Mouse (Mus musculus) embryonic facial prominence, embryonic 11.5 days (tissue): ENCODE measurements around the gene Rnase2a. TPM values are rescaled to one million over a fixed set of nuclear protein-coding genes. Genes with fewer than 3 reads are reported as not detected.
"Not testable (repeated sequence)": the region's sequence is repeated elsewhere in the genome, so short reads cannot be mapped to it uniquely, and the experiment has no call there.

Experiments
- ATAC-seq: fragments of 200-750 bp; cut with Nextera tagmentation; replicated peaks from 2 replicates; pipeline ENCODE4 v1.8.0; 2017; ENCODE audit warnings: low read depth; ENCODE audit not compliant: insufficient number of reproducible peaks, low FRiP score, low TSS enrichment
- DNase-seq: peaks from one replicate; pipeline ENCODE4 v3.0.0-alpha.2; 2015; ENCODE audit warnings: low spot score
- H3K27ac ChIP-seq: fragments of 300-500 bp; sonication (generic); replicated peaks from 2 replicates; pipeline ENCODE4 v1.5.1; 2014; ENCODE audit warnings: mild to moderate bottlenecking, low read depth, low read length, control low read depth
- H3K27me3 ChIP-seq: fragments of 300-500 bp; sonication (generic); 2 replicates; pipeline ENCODE4 v1.6.1; 2014; ENCODE audit warnings: mild to moderate bottlenecking, low read length, moderate library complexity, mixed read lengths; ENCODE audit not compliant: control insufficient read depth, insufficient read depth
- H3K36me3 ChIP-seq: fragments of 300-500 bp; sonication (generic); replicated peaks from 2 replicates; pipeline ENCODE4 v1.6.1; 2014; ENCODE audit warnings: low read depth, mild to moderate bottlenecking, low read length, moderate library complexity, mixed read lengths; ENCODE audit not compliant: control insufficient read depth, insufficient read depth
- H3K4me1 ChIP-seq: fragments of 300-500 bp; sonication (generic); 2 replicates; pipeline ENCODE4 v1.6.1; 2014; ENCODE audit warnings: low read length, mixed read lengths; ENCODE audit not compliant: control insufficient read depth, insufficient read depth
- H3K4me2 ChIP-seq: fragments of 300-500 bp; sonication (generic); 2 replicates; pipeline ENCODE4 v1.6.1; 2014; ENCODE audit warnings: low read depth, mild to moderate bottlenecking, control low read depth, low read length, moderate library complexity
- H3K4me3 ChIP-seq: fragments of 300-500 bp; sonication (generic); 2 replicates; pipeline ENCODE4 v1.5.1; 2014; ENCODE audit warnings: low read depth, low read length, control low read depth
- H3K9ac ChIP-seq: fragments of 300-500 bp; sonication (generic); replicated peaks from 2 replicates; pipeline ENCODE4 v1.6.1; 2014; ENCODE audit warnings: mild to moderate bottlenecking, control low read depth, low read length
- H3K9me3 ChIP-seq: fragments of 300-500 bp; sonication (generic); replicated peaks from 2 replicates; pipeline ENCODE4 v1.6.1; 2016; ENCODE audit warnings: mild to moderate bottlenecking, low read length, inconsistent platforms, mixed read lengths; ENCODE audit not compliant: control insufficient read depth
- WGBS: fragments of 180-500 bp; shearing (Covaris S2); extraction: QIAGEN DNeasy Blood & Tissue Kit; methylation state at CpG from one replicate; pipeline ENCODE4 v1.1.7; 2014; 5-methylcytosine and 5-hydroxymethylcytosine counted together
- polyA plus RNA-seq: library from polyadenylated mRNA; unstranded; fragments of >200 nt; fragmentation: Nextera tagmentation; extraction: Ambion mirVana; gene quantifications from 2 replicates; pipeline ENCODE4 v1.2.1, GENCODE M21; 2014

The Rnase2a gene
- polyA plus RNA-seq = not detected in 2 replicates

DNA sequence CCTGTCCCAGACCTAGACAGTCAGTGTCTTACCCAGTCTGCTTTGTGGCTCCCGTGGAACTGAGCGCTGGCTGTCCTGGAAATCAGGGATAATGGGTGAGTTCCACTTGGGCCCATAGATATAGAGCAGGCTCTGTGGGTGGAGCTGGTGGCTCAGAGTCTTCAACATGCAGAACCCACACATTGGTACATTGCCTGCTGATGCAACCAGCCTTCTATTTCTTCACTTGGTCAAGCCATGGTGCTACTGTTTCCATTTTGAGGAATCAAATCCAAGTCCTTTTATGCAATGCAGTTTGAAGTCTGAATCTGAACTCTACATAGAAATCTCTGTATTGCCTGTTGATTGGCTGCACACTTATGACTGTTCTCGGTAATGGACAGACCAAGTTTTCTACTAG lies at the start of gene Rnase2a:
Gene Rnase2a, minus strand, starts transcription at position 72 of the 400 bp plus-strand sequence.
- Histone ChIP-seq H3K9me3 (no peaks in the 10 kb centered on the region), H3K36me3 (no peaks in the 10 kb centered on the region), H3K27me3 (no peaks in the 10 kb centered on the region), H3K4me3 (no peak within 1 kb of the TSS), H3K4me1 (no peaks in the 10 kb centered on the region), H3K9ac (no peak within 1 kb of the TSS), H3K27ac (no peak within 1 kb of the TSS), H3K4me2 (no peak within 1 kb of the TSS)
- no peak for ATAC-seq
- 90% methylated on average over 3 of the region's 3 CpGs for WGBS
- DNase-seq = no peak

DNA sequence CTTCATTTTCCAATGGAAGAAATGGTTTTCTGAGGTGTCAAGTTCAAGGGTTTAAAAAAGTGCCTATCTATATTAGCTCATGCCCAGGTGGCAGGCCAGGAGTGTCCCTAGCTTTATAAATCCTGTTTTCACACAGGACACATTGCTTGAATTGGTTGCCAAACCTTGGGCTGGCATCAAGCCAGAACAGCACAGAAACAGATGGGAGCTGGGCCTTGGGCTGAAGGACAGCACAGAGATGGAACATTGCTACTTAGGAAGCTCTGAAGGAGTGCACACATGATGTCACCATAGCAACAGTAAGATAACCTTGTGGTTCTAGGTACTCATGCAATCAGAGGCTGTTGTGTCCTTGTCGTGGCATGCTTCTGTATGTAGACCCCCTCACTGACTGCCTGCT lies 35.6 kb upstream of the Rnase2a start:
- 85% methylated on average over 1 of the region's 1 CpGs for WGBS
- ATAC-seq = no peak
- no peaks in the 10 kb centered on the region for H3K27me3 ChIP-seq
- DNase-seq = no peak
- no peak overlapping the region for H3K4me2 ChIP-seq
- H3K4me3 ChIP-seq = no peak overlapping the region
- no peaks in the 10 kb centered on the region for H3K9me3 ChIP-seq
- H3K36me3 ChIP-seq = no peaks in the 10 kb centered on the region
- H3K9ac ChIP-seq = no peak overlapping the region
- H3K4me1 ChIP-seq = no peaks in the 10 kb centered on the region
- no peak overlapping the region for H3K27ac ChIP-seq

DNA sequence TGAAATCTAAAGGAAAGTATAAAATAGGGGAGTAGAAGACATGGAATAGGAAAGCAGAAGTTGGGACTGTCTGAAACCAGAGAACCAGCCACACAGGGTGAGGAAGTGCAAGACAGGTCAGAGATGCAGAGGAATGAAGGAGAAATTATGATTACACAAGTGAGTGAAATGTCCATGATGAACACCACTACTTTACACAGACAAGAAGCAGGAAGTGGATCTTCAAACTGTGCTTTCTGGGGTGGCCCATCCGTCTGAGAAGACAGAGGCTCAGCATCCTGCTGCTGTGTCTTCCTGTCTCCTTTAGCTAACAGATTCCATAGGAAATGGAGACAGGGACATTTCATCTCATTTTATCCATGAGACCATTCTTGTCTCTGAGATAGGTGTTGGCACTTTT lies 22.6 kb upstream of the Rnase2a start:
- DNase-seq, H3K27me3 ChIP-seq, H3K4me1 ChIP-seq, H3K36me3 ChIP-seq, H3K9ac ChIP-seq, H3K9me3 ChIP-seq, H3K4me3 ChIP-seq, H3K4me2 ChIP-seq, H3K27ac ChIP-seq, ATAC-seq: not testable (repeated sequence)
- 40% methylated on average over 1 of the region's 1 CpGs for WGBS

DNA sequence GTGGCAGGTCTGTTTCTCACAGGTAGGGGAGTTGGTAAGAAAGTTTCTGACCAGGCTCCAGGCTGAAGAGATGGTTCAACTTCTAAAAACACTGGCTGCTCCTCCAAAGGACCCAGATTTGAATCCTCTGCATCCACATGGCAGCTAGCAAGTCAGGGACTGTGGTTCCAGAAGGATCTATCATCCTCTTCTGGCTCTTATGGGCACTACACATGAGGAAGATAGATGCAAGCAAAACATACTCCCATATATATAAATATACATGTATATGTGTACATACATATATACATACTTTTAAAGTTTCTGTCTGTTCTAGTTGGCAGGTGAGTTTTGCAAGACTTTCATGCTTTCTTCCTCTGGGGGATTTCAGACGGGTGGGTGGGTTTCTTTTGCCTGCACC lies 12.8 kb upstream of the Rnase2a start:
- H3K27ac ChIP-seq = no peak overlapping the region
- WGBS = 65% methylated on average over 1 of the region's 1 CpGs
- no peaks in the 10 kb centered on the region for H3K4me1 ChIP-seq
- ATAC-seq (no peak), DNase-seq (no peak)
- H3K4me3 ChIP-seq = no peak overlapping the region
- no peaks in the 10 kb centered on the region for H3K9me3 ChIP-seq
- H3K4me2 ChIP-seq = no peak overlapping the region
- no peak overlapping the region for H3K9ac ChIP-seq
- H3K27me3 ChIP-seq = no peaks in the 10 kb centered on the region
- no peaks in the 10 kb centered on the region for H3K36me3 ChIP-seq

DNA sequence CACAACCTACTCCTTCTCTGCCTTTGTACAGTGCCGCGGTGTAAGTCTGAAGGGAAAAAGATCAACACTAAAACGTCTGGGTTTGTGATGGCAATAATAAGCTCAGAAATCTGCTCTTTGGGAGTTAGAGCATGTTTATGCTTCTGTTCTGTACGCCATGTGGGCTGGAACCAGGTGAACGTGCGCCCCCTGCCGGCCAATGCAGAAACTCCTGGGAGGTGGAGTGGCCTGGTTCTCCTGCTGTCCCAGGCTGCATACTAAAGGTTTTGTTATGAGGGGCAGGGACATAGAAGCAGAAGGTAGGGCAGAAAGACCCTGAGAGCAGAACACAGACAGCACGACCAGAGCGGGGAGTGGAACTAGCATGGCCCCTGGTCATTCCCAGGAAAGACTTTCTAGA lies 10.2 kb upstream of the Rnase2a start:
- Histone ChIP-seq H3K4me3 (no peak overlapping the region), H3K27ac (no peak overlapping the region), H3K27me3 (no peaks in the 10 kb centered on the region), H3K4me2 (no peak overlapping the region), H3K9ac (no peak overlapping the region), H3K9me3 (no peaks in the 10 kb centered on the region), H3K4me1 (no peaks in the 10 kb centered on the region), H3K36me3 (no peaks in the 10 kb centered on the region)
- DNase-seq = peak; percentile 88
- WGBS = 5% methylated on average over 9 of the region's 9 CpGs
- peak; percentile 62; the same call in 1 of the 2 replicates for ATAC-seq

DNA sequence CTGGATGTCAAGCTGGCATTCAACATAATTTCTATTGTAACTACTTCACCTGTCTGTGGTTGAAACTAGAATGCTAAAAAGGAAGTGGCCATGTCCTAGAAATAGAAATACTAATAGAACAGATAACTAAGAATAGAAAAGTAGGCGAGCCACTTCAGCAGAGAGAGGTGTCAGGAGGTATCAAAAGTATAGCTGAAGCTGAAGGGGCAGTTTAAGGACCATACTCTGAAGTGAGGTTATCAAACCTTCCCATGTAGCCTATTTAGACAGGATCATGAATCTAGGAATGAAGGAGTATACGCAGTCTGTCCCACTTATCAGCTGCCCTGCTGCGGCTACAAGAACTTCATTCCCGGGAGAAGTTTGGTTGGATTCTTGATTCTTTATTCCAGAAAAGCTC lies 9.8 kb upstream of the Rnase2a start:
- no peak for DNase-seq

DNA sequence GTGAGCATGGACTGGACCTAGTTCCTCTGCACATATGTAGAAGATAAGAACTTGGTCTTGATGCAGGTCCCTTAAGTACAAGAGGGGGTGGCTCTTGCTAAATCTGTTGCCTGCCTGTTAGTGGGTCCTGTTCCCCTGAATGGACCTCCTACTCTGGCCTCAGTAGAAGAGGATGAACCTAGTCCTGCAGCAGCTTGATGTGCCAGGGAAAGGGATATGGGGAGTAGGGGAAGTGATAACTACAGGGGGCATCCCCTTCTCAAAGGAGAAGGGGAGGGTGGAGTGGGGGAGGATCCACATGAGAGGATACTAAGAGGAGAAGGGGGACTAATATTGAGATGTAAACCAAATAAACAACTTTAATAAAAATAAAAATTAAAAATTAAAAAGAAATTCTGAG lies 6.5 kb upstream of the Rnase2a start:
- Histone ChIP-seq H3K9me3 (no peaks in the 10 kb centered on the region), H3K9ac (no peak overlapping the region), H3K36me3 (no peaks in the 10 kb centered on the region), H3K27ac (no peak overlapping the region), H3K4me2 (no peak overlapping the region), H3K4me1 (no peaks in the 10 kb centered on the region), H3K4me3 (no peak overlapping the region), H3K27me3 (no peaks in the 10 kb centered on the region)
- ATAC-seq = no peak
- DNase-seq = no peak

More for the DNA sequence above, 9.8 kb upstream of the Rnase2a start:
- no peak for ATAC-seq
- Histone ChIP-seq H3K4me1 (no peaks in the 10 kb centered on the region), H3K27ac (no peak overlapping the region), H3K9me3 (no peaks in the 10 kb centered on the region), H3K36me3 (no peaks in the 10 kb centered on the region), H3K9ac (no peak overlapping the region), H3K27me3 (no peaks in the 10 kb centered on the region), H3K4me3 (no peak overlapping the region), H3K4me2 (no peak overlapping the region)
- WGBS = 64% methylated on average over 4 of the region's 4 CpGs

DNA sequence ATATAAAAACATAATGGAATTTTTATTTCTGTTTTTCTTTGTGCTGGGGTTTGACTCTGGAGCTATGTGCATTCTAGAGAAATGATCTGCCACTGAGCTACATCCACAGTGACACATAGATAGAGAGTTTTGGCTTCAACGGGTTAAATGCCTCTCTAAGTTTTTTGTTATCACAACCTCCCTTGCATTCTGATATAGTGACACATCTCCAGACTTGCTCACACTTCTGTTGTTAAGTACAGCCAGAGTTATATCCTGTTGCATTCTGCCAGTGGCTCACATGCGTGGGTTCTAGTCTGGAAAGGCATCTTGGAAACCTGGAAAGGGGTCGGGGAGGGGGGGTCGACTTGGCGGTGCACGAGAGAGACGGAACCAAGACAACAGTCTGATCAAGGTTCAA lies 3.8 kb upstream of the Rnase2a start:
- no peak overlapping the region for H3K4me3 ChIP-seq
- H3K27ac ChIP-seq = no peak overlapping the region
- no peaks in the 10 kb centered on the region for H3K27me3 ChIP-seq
- ATAC-seq (no peak), DNase-seq (no peak)
- H3K4me1 ChIP-seq = no peaks in the 10 kb centered on the region
- H3K4me2 ChIP-seq = no peak overlapping the region
- H3K36me3 ChIP-seq = no peaks in the 10 kb centered on the region
- no peaks in the 10 kb centered on the region for H3K9me3 ChIP-seq
- no peak overlapping the region for H3K9ac ChIP-seq
- WGBS = 89% methylated on average over 7 of the region's 7 CpGs
